Mouse (Mus musculus) limb, embryonic 12.5 days (tissue): ENCODE results near the gene Exo5. TPM values are rescaled to one million over a fixed set of nuclear protein-coding genes. Genes with fewer than 3 reads are reported as not detected.
A peak's percentile ranks its signal among the peaks of the same experiment; 100 is the strongest.

Source experiments
- ATAC-seq: fragments of 200-750 bp; cut with Nextera tagmentation; 2 replicates; pipeline ENCODE4 v1.8.0; 2017; ENCODE audit warnings: low read depth, moderate TSS enrichment; ENCODE audit not compliant: insufficient number of reproducible peaks, insufficient read depth, low FRiP score, low TSS enrichment
- H3K27ac ChIP-seq: fragments of 300-500 bp; sonication (generic); 2 replicates; pipeline ENCODE4 v1.5.1; 2016; ENCODE audit warnings: mild to moderate bottlenecking, moderate library complexity
- H3K27me3 ChIP-seq: fragments of 300-500 bp; sonication (generic); 2 replicates; pipeline ENCODE4 v1.6.1; 2016; ENCODE audit warnings: mild to moderate bottlenecking, moderate library complexity
- H3K36me3 ChIP-seq: fragments of 300-500 bp; sonication (generic); 2 replicates; pipeline ENCODE4 v1.6.1; 2016; ENCODE audit warnings: mild to moderate bottlenecking, moderate library complexity
- H3K4me1 ChIP-seq: fragments of 300-500 bp; sonication (generic); replicated peaks from 2 replicates; pipeline ENCODE4 v1.6.1; 2016
- H3K4me2 ChIP-seq: fragments of 300-500 bp; sonication (generic); 2 replicates; pipeline ENCODE4 v1.6.1; 2016; ENCODE audit warnings: mild to moderate bottlenecking, moderate library complexity
- H3K4me3 ChIP-seq: fragments of 300-500 bp; sonication (generic); replicated peaks from 2 replicates; pipeline ENCODE4 v1.5.1; 2016; ENCODE audit warnings: mild to moderate bottlenecking
- H3K9ac ChIP-seq: fragments of 300-500 bp; sonication (generic); replicated peaks from 2 replicates; pipeline ENCODE4 v1.6.1; 2016; ENCODE audit warnings: mild to moderate bottlenecking, moderate library complexity
- H3K9me3 ChIP-seq: fragments of 300-500 bp; sonication (generic); 2 replicates; pipeline ENCODE4 v1.6.1; 2016; ENCODE audit warnings: mild to moderate bottlenecking, moderate library complexity
- WGBS: fragments of 180-500 bp; shearing (Covaris S2); methylation state at CpG from one replicate; pipeline ENCODE4 v1.1.7; 2016; 5-methylcytosine and 5-hydroxymethylcytosine counted together
- polyA plus RNA-seq: library from polyadenylated mRNA; unstranded; fragments of >200 nt; fragmentation: Nextera tagmentation; extraction: Ambion mirVana; gene quantifications from 2 replicates; pipeline ENCODE4 v1.2.1, GENCODE M21; 2016

The Exo5 gene
- polyA plus RNA-seq, 1 experiment from 2014 or later = 34.7 TPM

DNA sequence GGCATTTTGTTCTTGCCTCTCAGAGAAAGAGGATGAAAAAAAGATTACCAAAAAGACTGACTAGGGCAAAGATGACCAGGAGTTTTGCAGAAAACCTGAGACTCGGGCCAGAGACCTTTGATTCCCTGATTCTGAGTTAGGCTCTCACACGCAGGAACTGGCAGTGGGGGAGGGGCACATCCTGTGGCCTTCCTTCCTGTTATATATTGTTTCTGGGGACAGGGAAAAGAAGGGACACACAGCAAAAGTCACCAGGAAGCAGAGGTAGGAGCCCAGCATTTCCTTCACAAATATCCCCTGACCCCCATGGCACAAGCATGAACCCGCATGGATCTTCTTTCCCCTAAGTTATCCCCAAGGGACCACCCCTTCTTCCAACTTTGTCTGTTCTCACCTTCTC, 24.1 kb upstream of the Exo5 start:
- Histone ChIP-seq H3K27ac (no peak overlapping the region), H3K4me3 (0 out of 2 replicates have a peak overlapping the region, but pooled peaks have one; percentile 4), H3K9me3 (no peaks in the 10 kb centered on the region), H3K4me1 (peaks cover 12% of the 10 kb centered on the region), H3K9ac (no peak overlapping the region), H3K36me3 (peaks cover 35% of the 10 kb centered on the region), H3K4me2 (no peak overlapping the region), H3K27me3 (no peaks in the 10 kb centered on the region)
- ATAC-seq = no peak
- 53% methylated on average over 3 of the region's 3 CpGs for WGBS

DNA sequence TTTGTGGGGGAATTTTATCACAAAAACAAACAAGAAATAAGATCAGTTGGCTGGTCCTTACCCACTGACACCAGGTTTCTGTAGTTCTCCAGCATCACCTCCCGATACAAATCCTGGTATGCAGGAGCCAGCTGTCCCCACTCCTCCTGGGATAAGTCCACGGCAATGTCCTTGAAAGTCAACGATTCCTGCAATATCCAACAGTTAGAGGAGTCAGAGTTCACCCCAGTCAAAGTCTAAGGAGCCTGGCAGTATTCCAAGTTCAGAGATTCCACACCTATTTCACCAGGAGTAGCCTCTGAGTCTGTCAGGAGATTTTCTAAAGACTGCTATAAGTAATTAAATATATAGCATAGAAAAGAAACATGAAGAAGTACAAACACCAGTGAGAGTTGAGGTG, 10.2 kb upstream of the Exo5 start:
- Histone ChIP-seq H3K27me3 (no peaks in the 10 kb centered on the region), H3K27ac (no peak overlapping the region), H3K9me3 (no peaks in the 10 kb centered on the region), H3K36me3 (peaks cover 21% of the 10 kb centered on the region), H3K4me1 (no peaks in the 10 kb centered on the region), H3K4me3 (no peak overlapping the region), H3K9ac (no peak overlapping the region), H3K4me2 (no peak overlapping the region)
- 89% methylated on average over 3 of the region's 3 CpGs for WGBS
- no peak for ATAC-seq

DNA sequence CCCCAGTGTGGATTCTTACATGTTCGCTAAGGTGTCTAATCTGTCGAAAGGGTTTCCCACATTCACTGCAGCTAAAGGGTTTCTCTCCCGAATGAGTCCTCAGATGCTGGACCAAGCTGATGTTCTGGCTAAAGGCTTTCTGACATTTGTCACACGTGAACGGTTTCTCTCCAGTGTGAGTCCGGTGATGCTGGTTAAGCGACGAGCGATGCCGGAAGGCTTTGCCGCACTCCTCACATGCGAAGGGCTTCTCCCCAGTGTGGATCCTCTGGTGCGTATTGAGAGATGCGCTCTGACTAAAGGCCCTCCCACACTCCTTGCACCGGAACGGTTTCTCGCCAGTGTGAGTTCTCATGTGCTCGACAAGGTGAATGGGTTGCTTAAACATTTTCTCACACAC, 5.9 kb upstream of the Exo5 start:
- peaks cover 21% of the 10 kb centered on the region for H3K36me3 ChIP-seq
- no peak overlapping the region for H3K27ac ChIP-seq
- H3K9me3 ChIP-seq = no peaks in the 10 kb centered on the region
- no peaks in the 10 kb centered on the region for H3K27me3 ChIP-seq
- no peak overlapping the region for H3K4me2 ChIP-seq
- WGBS = 97% methylated on average over 18 of the region's 18 CpGs
- H3K9ac ChIP-seq = no peak overlapping the region
- H3K4me1 ChIP-seq = no peaks in the 10 kb centered on the region
- H3K4me3 ChIP-seq = no peak overlapping the region
- no peak for ATAC-seq

DNA sequence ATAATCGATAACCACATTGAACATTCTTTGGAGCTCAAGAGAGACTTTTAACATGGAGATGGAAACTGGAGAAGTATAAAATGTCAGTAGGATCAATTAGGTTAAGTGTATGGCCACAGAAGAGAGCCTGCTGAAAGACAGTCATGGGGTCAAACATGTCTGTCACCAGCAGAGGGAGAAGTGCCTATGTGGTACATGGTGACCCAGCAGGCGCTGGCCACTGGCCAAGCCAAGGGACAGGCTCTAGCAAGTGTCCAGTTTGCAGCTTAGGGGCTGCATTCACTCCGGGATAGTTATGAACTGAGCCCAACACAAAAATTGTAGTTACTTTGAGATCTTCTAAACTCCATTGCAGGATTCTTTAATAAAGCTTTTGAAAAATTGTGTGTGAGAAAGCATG, 3.9 kb upstream of the Exo5 start:
- no peaks in the 10 kb centered on the region for H3K27me3 ChIP-seq
- ATAC-seq = no peak
- no peak overlapping the region for H3K27ac ChIP-seq
- no peaks in the 10 kb centered on the region for H3K9me3 ChIP-seq
- H3K36me3 ChIP-seq = peaks cover 13% of the 10 kb centered on the region
- H3K4me2 ChIP-seq = no peak overlapping the region
- H3K9ac ChIP-seq = no peak overlapping the region
- whole genome bisulfite sequencing = 80% methylated on average over 3 of the region's 3 CpGs
- no peaks in the 10 kb centered on the region; the same call in 1 of the 2 replicates for H3K4me1 ChIP-seq
- no peak overlapping the region for H3K4me3 ChIP-seq

DNA sequence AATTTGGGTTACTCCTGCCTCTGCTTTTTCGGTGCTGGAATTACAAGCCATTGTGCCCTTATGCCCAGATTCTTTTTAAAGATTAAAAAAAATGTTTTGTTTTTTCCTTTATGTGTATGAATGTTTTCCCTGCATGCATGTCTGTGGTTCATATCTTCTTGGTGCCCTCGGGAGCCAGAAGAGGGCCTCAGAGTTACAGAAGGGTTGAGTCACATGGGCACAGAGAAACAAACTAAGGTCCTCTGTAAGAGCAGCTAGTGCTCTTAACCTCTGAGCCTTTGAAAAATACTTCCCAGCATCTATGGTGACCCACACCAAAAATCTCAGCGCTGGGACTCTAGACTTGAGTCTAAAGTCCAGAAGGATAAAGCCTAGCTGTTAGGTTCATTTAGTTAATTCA, 569 bp upstream of the Exo5 start:
- Histone ChIP-seq H3K4me2 (peak overlapping the region; percentile 70), H3K27me3 (no peaks in the 10 kb centered on the region), H3K36me3 (peaks cover 29% of the 10 kb centered on the region), H3K27ac (peak overlapping the region; percentile 87), H3K9ac (peak overlapping the region; percentile 73), H3K4me3 (peak overlapping the region; percentile 62), H3K9me3 (peaks cover 25% of the 10 kb centered on the region), H3K4me1 (no peaks in the 10 kb centered on the region; the same call in 1 of the 2 replicates)
- ATAC-seq = no peak
- WGBS = 16% methylated on average over 3 of the region's 3 CpGs

DNA sequence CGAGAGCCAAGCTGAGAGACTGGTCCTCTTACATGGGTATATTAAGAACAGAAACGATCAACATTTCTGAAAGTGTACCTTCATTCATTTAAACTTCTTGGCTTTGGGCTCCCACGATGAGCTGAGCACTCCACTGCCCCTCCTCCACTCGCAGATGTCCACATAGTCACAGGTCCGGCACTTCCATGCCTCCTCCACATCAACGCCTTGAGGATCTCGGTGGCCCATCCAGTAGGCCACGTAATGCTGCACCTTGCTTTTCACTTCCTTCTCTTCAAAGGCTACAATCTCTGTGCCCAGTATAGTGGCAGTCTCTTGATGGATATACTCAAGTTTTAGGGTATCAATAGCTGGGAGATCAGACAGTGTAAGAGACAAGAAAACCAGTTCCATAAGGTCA, 3.4 kb downstream of the Exo5 start:
- H3K9me3 ChIP-seq = peaks cover 27% of the 10 kb centered on the region
- WGBS = 94% methylated on average over 8 of the region's 8 CpGs

DNA sequence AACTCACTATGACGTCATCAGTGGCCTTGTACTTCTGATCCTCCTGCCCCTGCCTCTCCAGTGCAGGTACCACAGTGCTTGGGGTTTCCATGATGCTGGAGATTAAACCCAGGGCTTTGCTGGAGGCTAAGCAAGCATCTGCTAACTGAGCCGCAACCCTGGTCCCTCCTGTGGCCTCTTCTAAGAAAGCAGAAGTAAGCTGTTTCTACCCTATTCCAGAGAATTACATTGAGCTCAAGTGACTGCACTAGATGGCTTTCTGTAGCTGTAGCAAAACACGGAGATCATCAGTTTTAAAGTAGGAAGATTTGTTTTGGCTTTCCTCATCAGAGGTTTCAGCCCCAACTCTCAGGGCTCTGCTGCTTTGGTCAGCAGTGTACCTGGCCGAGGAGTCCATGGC, 10.3 kb downstream of the Exo5 start:
- WGBS = 73% methylated on average over 4 of the region's 4 CpGs

More for the DNA sequence above, 3.4 kb downstream of the Exo5 start:
- Histone ChIP-seq H3K27me3 (no peaks in the 10 kb centered on the region), H3K36me3 (peaks cover 38% of the 10 kb centered on the region), H3K27ac (no peak overlapping the region), H3K9ac (no peak overlapping the region), H3K4me1 (no peaks in the 10 kb centered on the region; the same call in 1 of the 2 replicates), H3K4me2 (no peak overlapping the region), H3K4me3 (no peak overlapping the region)
- no peak for ATAC-seq

DNA sequence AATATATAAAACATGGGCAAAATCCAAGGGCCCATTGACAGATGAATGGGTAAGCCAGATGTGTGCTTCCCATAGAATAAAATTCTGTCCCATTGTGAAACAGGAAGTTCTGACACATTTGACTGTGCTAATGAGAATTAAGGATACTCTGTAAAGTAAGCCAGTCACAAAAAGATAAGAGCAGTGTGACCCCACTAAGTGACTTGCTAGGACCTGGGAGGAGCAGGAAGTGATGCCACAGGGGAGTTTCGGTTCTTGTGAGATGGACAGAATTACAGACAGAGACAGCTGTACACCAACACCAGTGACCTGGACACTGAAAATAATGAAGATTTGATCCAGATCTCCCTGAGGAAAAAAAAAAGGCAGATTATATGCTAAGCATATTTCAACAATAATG, 11.0 kb downstream of the Exo5 start:
- no peaks in the 10 kb centered on the region for H3K36me3 ChIP-seq
- H3K9me3 ChIP-seq = no peaks in the 10 kb centered on the region
- no peaks in the 10 kb centered on the region for H3K4me1 ChIP-seq
- H3K4me2 ChIP-seq = no peak overlapping the region
- H3K4me3 ChIP-seq = no peak overlapping the region
- H3K9ac ChIP-seq = no peak overlapping the region
- H3K27ac ChIP-seq = no peak overlapping the region
- WGBS = 79% methylated on average over 1 of the region's 1 CpGs
- ATAC-seq = no peak
- no peaks in the 10 kb centered on the region for H3K27me3 ChIP-seq

More for the DNA sequence above, 10.3 kb downstream of the Exo5 start:
- Histone ChIP-seq H3K27me3 (no peaks in the 10 kb centered on the region), H3K9ac (no peak overlapping the region), H3K4me2 (no peak overlapping the region), H3K27ac (no peak overlapping the region), H3K9me3 (no peaks in the 10 kb centered on the region), H3K4me1 (no peaks in the 10 kb centered on the region), H3K36me3 (peaks cover 2% of the 10 kb centered on the region; the same call in 1 of the 2 replicates), H3K4me3 (no peak overlapping the region)
- ATAC-seq = no peak

DNA sequence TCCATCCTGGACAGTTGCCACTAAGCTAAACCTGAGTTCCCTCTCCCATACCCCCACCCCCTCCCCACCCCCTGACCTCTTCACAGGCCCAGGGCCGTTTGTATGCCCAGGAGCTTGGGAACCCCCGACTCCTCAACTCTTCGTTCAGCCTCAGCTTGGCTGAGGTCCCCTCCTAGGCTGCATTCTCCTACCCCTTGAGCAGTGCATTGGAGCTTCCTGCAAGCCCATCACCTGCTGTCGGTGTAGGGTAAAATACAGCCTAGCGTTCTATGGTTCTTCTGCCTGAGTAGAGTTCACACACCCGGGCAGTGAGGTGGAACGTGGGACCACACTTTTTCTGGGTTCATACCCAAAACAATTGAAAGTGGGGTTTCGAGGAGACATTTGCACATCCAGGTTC, 11.4 kb downstream of the Exo5 start:
- Histone ChIP-seq H3K4me2 (no peak overlapping the region), H3K9ac (no peak overlapping the region), H3K27me3 (no peaks in the 10 kb centered on the region), H3K4me1 (no peaks in the 10 kb centered on the region), H3K4me3 (no peak overlapping the region), H3K9me3 (no peaks in the 10 kb centered on the region), H3K36me3 (no peaks in the 10 kb centered on the region), H3K27ac (no peak overlapping the region)
- WGBS = 72% methylated on average over 8 of the region's 8 CpGs
- no peak for ATAC-seq

DNA sequence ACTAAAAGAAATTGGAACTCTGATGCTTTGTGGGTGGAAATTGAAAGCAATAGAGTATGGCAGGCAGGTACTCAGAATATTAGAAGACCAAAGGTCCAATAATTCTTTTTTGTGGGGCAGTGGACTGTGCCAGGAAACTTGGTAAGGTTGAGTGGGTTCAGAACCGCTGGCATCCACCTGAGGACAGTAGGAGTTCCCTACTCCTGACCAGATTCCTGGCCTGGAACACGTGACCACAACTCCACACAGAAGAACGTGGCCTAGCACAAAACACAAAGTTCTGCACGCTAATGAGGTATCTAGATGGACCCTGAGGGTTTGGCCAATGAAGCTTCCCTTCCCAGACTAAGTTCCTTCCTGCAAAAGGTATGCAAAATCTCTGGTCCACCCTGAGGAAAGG, 12.0 kb downstream of the Exo5 start:
- Histone ChIP-seq H3K27ac (no peak overlapping the region), H3K27me3 (no peaks in the 10 kb centered on the region), H3K4me1 (no peaks in the 10 kb centered on the region), H3K4me3 (no peak overlapping the region), H3K9me3 (no peaks in the 10 kb centered on the region), H3K9ac (no peak overlapping the region), H3K4me2 (no peak overlapping the region), H3K36me3 (no peaks in the 10 kb centered on the region)
- ATAC-seq = no peak
- WGBS = 53% methylated on average over 4 of the region's 4 CpGs

DNA sequence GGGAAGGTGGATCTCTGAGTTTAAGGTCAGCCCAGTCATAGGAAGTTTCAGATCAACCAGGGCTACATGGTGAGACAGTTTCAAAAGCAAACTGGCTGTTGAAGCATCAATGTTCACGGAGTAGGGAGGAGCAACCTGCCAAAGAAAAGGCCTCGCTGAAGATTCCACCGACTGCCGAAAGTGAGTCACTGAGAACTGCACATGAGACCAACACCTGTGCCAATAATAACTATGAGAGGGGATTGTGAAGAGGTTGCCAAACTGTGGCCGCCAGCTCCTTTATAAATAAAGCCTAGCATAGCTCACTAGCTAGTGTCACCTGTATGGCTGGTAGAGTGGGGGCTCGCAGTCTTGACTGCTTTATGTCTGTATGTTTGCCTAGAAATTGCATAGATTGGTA, 13.7 kb downstream of the Exo5 start:
- H3K27ac ChIP-seq = no peak overlapping the region
- no peak for ATAC-seq
- no peak overlapping the region for H3K9ac ChIP-seq
- no peak overlapping the region for H3K4me3 ChIP-seq
- H3K27me3 ChIP-seq = no peaks in the 10 kb centered on the region
- H3K9me3 ChIP-seq = no peaks in the 10 kb centered on the region
- no peaks in the 10 kb centered on the region for H3K4me1 ChIP-seq
- WGBS = 77% methylated on average over 6 of the region's 6 CpGs
- H3K4me2 ChIP-seq = no peak overlapping the region
- H3K36me3 ChIP-seq = no peaks in the 10 kb centered on the region

DNA sequence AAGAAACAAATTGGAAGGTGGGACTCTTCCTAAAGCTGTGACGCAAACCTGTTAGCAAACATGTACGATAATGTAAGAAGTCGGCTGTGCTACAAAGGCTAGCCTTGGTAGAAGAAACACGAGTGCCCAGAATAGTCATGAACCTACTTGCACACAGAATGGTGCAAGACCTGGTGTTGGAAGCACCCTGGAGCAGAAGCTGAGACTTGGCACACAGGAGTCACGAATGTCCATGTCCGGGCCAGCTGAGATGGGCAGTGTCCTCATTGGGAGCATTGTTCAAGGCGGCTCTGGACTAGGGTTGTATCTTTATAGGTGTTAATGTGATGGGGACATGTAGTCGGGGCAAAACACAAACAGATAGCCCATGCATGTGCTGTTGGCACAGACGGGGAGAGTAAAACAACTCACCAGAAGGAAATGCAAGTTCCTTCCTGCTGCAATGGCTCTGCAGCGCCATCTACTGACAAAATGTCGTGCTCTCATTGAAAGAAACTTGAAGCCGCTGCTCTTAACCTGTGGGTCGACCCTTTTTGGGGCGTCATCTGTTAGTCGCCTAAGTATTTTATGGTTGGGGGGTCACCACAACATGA, 15.2 kb downstream of the Exo5 start:
- H3K9ac ChIP-seq = no peak overlapping the region
- 30% methylated on average over 15 of the region's 15 CpGs for WGBS
- no peaks in the 10 kb centered on the region for H3K27me3 ChIP-seq
- peak; percentile 47; the same call in 1 of the 2 replicates for ATAC-seq
- H3K36me3 ChIP-seq = no peaks in the 10 kb centered on the region
- no peaks in the 10 kb centered on the region for H3K9me3 ChIP-seq
- no peak overlapping the region for H3K4me2 ChIP-seq
- no peaks in the 10 kb centered on the region for H3K4me1 ChIP-seq
- H3K27ac ChIP-seq = no peak overlapping the region
- no peak overlapping the region for H3K4me3 ChIP-seq
